Mouse (Mus musculus) cerebellum, postnatal 10 days (tissue): ENCODE measurements at regions not wholly inside any gene's neighbourhood (a gene's known extent, or its start where the extent isn't known, plus 50 kb on each side); places are given as distances from the start of the nearest gene placed in this dataset.

Experiments
- DNase-seq, 2 experiments: peaks; one replicate each; pipeline ENCODE4 v3.0.0; 2021; ENCODE audit warnings: mixed read lengths in 2 of 2

- no peak for DNase-seq
Measured at GRCm38 (mm10) chr9:14104921-14105320, 169.9 kb upstream of the Sesn3 start.

GRCm38 (mm10) chr9:14106371-14106770 lies 168.5 kb upstream of the Sesn3 start:
- no peak for DNase-seq

- no peak for DNase-seq
Measured at GRCm38 (mm10) chr9:14108798-14109197, 166.1 kb upstream of the Sesn3 start.

- no peak for DNase-seq
Measured at GRCm38 (mm10) chr9:14109492-14109891, 165.4 kb upstream of the Sesn3 start.

- peak; percentile 22 to 27 for DNase-seq
Measured at GRCm38 (mm10) chr9:14111713-14112112, 163.2 kb upstream of the Sesn3 start.

GRCm38 (mm10) chr9:14115521-14115920 lies 159.3 kb upstream of the Sesn3 start:
- DNase-seq, result no peak

GRCm38 (mm10) chr9:14116097-14116840 lies 158.6 kb upstream of the Sesn3 start:
- DNase-seq, result peak; percentile 44 to 55

GRCm38 (mm10) chr9:14133372-14133771 lies 141.5 kb upstream of the Sesn3 start:
- DNase-seq, result no peak

GRCm38 (mm10) chr9:14134894-14135450 lies 139.9 kb upstream of the Sesn3 start:
- no peak for DNase-seq

GRCm38 (mm10) chr9:14141321-14141720 lies 133.5 kb upstream of the Sesn3 start:
- DNase-seq, result no peak

- DNase-seq, result no peak
Measured at GRCm38 (mm10) chr9:14143988-14144387, 130.9 kb upstream of the Sesn3 start.

GRCm38 (mm10) chr9:14147088-14147487 lies 127.8 kb upstream of the Sesn3 start:
- DNase-seq, result no peak

GRCm38 (mm10) chr9:14147731-14148130 lies 127.1 kb upstream of the Sesn3 start:
- DNase-seq, result peak in 1 of 2 experiments; percentile 7

GRCm38 (mm10) chr9:14150288-14150687 lies 124.6 kb upstream of the Sesn3 start:
- no peak for DNase-seq

- DNase-seq, result no peak
Measured at GRCm38 (mm10) chr9:14156967-14157366, 117.9 kb upstream of the Sesn3 start.

GRCm38 (mm10) chr9:14158096-14158837 lies 116.6 kb upstream of the Sesn3 start:
- DNase-seq, result no peak

- no peak for DNase-seq
Measured at GRCm38 (mm10) chr9:14160207-14160606, 114.7 kb upstream of the Sesn3 start.

GRCm38 (mm10) chr9:14171589-14172240 lies 103.2 kb upstream of the Sesn3 start:
- DNase-seq, result no peak

- DNase-seq, result peak; percentile 61 to 71
Measured at GRCm38 (mm10) chr9:14173631-14174323, 101.1 kb upstream of the Sesn3 start.

GRCm38 (mm10) chr9:14174324-14175040 lies 100.4 kb upstream of the Sesn3 start:
- no peak for DNase-seq

GRCm38 (mm10) chr9:14175041-14175881 lies 99.6 kb upstream of the Sesn3 start:
- DNase-seq, result peak; percentile 44 to 48
